25 mouse cellular contexts compared by ENCODE assay signal in the genomic region with DNA sequence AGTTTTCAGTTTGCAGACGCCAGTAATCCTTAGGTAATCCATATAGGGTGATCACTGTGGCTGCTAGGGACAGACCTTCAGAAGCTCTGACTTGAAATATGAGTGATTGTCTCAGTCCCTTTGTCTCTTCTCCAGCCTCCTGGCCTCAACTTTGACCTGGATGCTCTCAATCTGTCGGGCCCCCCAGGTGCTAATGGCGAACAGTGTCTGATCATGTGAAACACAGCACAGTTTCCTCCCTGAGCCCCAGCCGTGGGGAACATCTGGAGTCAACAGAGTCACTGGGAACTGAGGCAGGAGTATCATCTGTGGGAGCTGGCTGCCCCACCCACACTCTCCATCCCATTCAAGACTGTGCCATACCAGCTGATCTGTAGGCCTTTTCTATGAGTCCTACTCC. TPM values are rescaled to one million over a fixed set of nuclear protein-coding genes. Genes with fewer than 3 reads are reported as not detected.
DNase-seq lines count a peak whose midpoint lies in the region; ATAC-seq and TF ChIP-seq lines count a peak whose summit lies in the region.
"Had no signal": no experiment of that assay in that cellular context is flagged by ENCODE, and none has a peak within 500 bp of the region (broad histone marks: within the 10 kb centered on the region; RNA-seq: fewer than 3 reads in every experiment).

No protein-coding gene starts in this region.

- no peak overlapping the region for H3K4me3 ChIP-seq in intestine, embryonic 15.5 days (replicated peaks)
- no peak overlapping the region for H3K4me3 ChIP-seq in intestine, embryonic 16.5 days (ENCODE audit: low read length)
- H3K4me3 ChIP-seq in embryonic facial prominence, embryonic 14.5 days (ENCODE audit: low read depth, low read length): no peak overlapping the region
- H3K4me3 ChIP-seq in intestine, postnatal 0 days (ENCODE audit: low read depth, low read length): no peak overlapping the region
- H3K4me3 ChIP-seq in stomach, postnatal 0 days (ENCODE audit: low read depth, low read length): no peak overlapping the region
- H3K4me3 ChIP-seq: heart, embryonic 13.5 days; kidney, embryonic 15.5 days; midbrain, embryonic 13.5 days had no signal

- DNase-seq in embryonic facial prominence, embryonic 14.5 days (ENCODE audit: low spot score): no peak
- no peak for DNase-seq in stomach, postnatal 0 days (ENCODE audit: low spot score)
- no peak for DNase-seq in urinary bladder, adult 2 months (ENCODE audit: low spot score)
- DNase-seq: adrenal gland, adult 2 months; B cell, adult 2 months; cerebellum, adult 8-10 months; cerebellum, postnatal 25 days; kidney, adult 18-20 months; kidney, postnatal 25 days; left cerebral cortex, postnatal 4 days; lung, adult 2 months; right cerebral cortex, postnatal 14 days had no signal

- peaks cover 38% of the 10 kb centered on the region for H3K36me3 ChIP-seq in intestine, embryonic 15.5 days
- H3K36me3 ChIP-seq in intestine, embryonic 16.5 days (ENCODE audit: control insufficient read depth, insufficient read depth, low read length): peaks cover 37% of the 10 kb centered on the region
- peaks cover 74% of the 10 kb centered on the region for H3K36me3 ChIP-seq in embryonic facial prominence, embryonic 14.5 days (ENCODE audit: control insufficient read depth, insufficient read depth, low read length)
- peaks cover 62% of the 10 kb centered on the region for H3K36me3 ChIP-seq in intestine, postnatal 0 days (ENCODE audit: control insufficient read depth, insufficient read depth)
- H3K36me3 ChIP-seq in stomach, postnatal 0 days (ENCODE audit: control insufficient read depth, insufficient read depth, low read length): peaks cover 25% of the 10 kb centered on the region

- no peak for TF ChIP-seq EP300 in stomach, postnatal 0 days (optimal IDR thresholded peaks at IDR 0.05)

- TF ChIP-seq CTCF in intestine, postnatal 0 days (IDR thresholded peaks at IDR 0.05; ENCODE audit: low read depth): no peak
- TF ChIP-seq CTCF in stomach, postnatal 0 days (IDR thresholded peaks at IDR 0.05; ENCODE audit: low read depth): no peak

- no peak overlapping the region for H3K9ac ChIP-seq in intestine, embryonic 15.5 days
- no peak overlapping the region for H3K9ac ChIP-seq in intestine, embryonic 16.5 days (ENCODE audit: low read depth, low read length)
- no peak overlapping the region for H3K9ac ChIP-seq in embryonic facial prominence, embryonic 14.5 days (ENCODE audit: low read depth, low read length)
- no peak overlapping the region for H3K9ac ChIP-seq in intestine, postnatal 0 days (ENCODE audit: low read depth, low read length)
- no peak overlapping the region for H3K9ac ChIP-seq in stomach, postnatal 0 days (ENCODE audit: low read length)
- H3K9ac ChIP-seq: heart, embryonic 13.5 days; kidney, embryonic 15.5 days; liver, embryonic 14.5 days; midbrain, embryonic 13.5 days had no signal

- 87% methylated on average over 4 of the region's 4 CpGs for WGBS in intestine, embryonic 15.5 days
- 82% methylated on average over 4 of the region's 4 CpGs for WGBS in intestine, embryonic 16.5 days
- WGBS in embryonic facial prominence, embryonic 14.5 days: 66% methylated on average over 4 of the region's 4 CpGs
- 83% methylated on average over 4 of the region's 4 CpGs for WGBS in intestine, postnatal 0 days
- 76% methylated on average over 4 of the region's 4 CpGs for WGBS in stomach, postnatal 0 days

- H3K27me3 ChIP-seq in intestine, embryonic 15.5 days (replicated peaks): no peaks in the 10 kb centered on the region
- no peaks in the 10 kb centered on the region for H3K27me3 ChIP-seq in intestine, embryonic 16.5 days (replicated peaks; ENCODE audit: control insufficient read depth, insufficient read depth, low read length)
- H3K27me3 ChIP-seq in embryonic facial prominence, embryonic 14.5 days (replicated peaks; ENCODE audit: control insufficient read depth, insufficient read depth, low read length): no peaks in the 10 kb centered on the region
- no peaks in the 10 kb centered on the region for H3K27me3 ChIP-seq in intestine, postnatal 0 days (replicated peaks; ENCODE audit: control insufficient read depth, insufficient read depth, low read length)
- no peaks in the 10 kb centered on the region for H3K27me3 ChIP-seq in stomach, postnatal 0 days (ENCODE audit: control insufficient read depth, insufficient read depth, low read length)
- H3K27me3 ChIP-seq: CH12.LX; heart, embryonic 13.5 days; kidney, embryonic 15.5 days; midbrain, embryonic 13.5 days had no signal

- peak overlapping the region; percentile 15 for H3K27ac ChIP-seq in intestine, embryonic 15.5 days
- H3K27ac ChIP-seq in intestine, embryonic 16.5 days (ENCODE audit: low read length): no peak overlapping the region
- peak overlapping the region; percentile 44 for H3K27ac ChIP-seq in embryonic facial prominence, embryonic 14.5 days (replicated peaks; ENCODE audit: low read depth, low read length)
- 0 out of 2 replicates have a peak overlapping the region, but pooled peaks have one; percentile 1 for H3K27ac ChIP-seq in intestine, postnatal 0 days (ENCODE audit: low read depth, low read length)
- 0 out of 2 replicates have a peak overlapping the region, but pooled peaks have one; percentile 45 for H3K27ac ChIP-seq in stomach, postnatal 0 days (replicated peaks)
- H3K27ac ChIP-seq: heart, embryonic 13.5 days; kidney, embryonic 15.5 days; liver, embryonic 14.5 days; macrophage; midbrain, embryonic 13.5 days had no signal

- H3K4me2 ChIP-seq in intestine, embryonic 15.5 days (replicated peaks): no peak overlapping the region
- H3K4me2 ChIP-seq in intestine, embryonic 16.5 days (ENCODE audit: low read depth, low read length): no peak overlapping the region
- H3K4me2 ChIP-seq in embryonic facial prominence, embryonic 14.5 days (ENCODE audit: low read depth, low read length): no peak overlapping the region
- no peak overlapping the region for H3K4me2 ChIP-seq in intestine, postnatal 0 days (replicated peaks; ENCODE audit: low read depth)
- H3K4me2 ChIP-seq in stomach, postnatal 0 days (replicated peaks; ENCODE audit: low read depth): no peak overlapping the region
- H3K4me2 ChIP-seq: heart, embryonic 13.5 days; kidney, embryonic 15.5 days; midbrain, embryonic 13.5 days had no signal

- no peaks in the 10 kb centered on the region for H3K4me1 ChIP-seq in intestine, embryonic 15.5 days (replicated peaks)
- H3K4me1 ChIP-seq in intestine, embryonic 16.5 days (ENCODE audit: control insufficient read depth, insufficient read depth, low read length): 0 out of 2 replicates have a peak, but pooled peaks cover 3% of the 10 kb centered on the region
- H3K4me1 ChIP-seq in embryonic facial prominence, embryonic 14.5 days (ENCODE audit: control insufficient read depth, insufficient read depth, low read length): no peaks in the 10 kb centered on the region
- no peaks in the 10 kb centered on the region for H3K4me1 ChIP-seq in intestine, postnatal 0 days (replicated peaks; ENCODE audit: control insufficient read depth, insufficient read depth, low read length)
- H3K4me1 ChIP-seq in stomach, postnatal 0 days (replicated peaks; ENCODE audit: control insufficient read depth, insufficient read depth): no peaks in the 10 kb centered on the region
- H3K4me1 ChIP-seq: heart, embryonic 13.5 days; kidney, embryonic 15.5 days; midbrain, embryonic 13.5 days had no signal

- no peak for ATAC-seq in intestine, embryonic 15.5 days
- no peak for ATAC-seq in intestine, embryonic 16.5 days
- ATAC-seq in embryonic facial prominence, embryonic 14.5 days (ENCODE audit: low read depth): no peak
- ATAC-seq in intestine, postnatal 0 days: no peak
- ATAC-seq in stomach, postnatal 0 days (ENCODE audit: low FRiP score, low TSS enrichment): no peak
- ATAC-seq in inflammation-experienced regulatory T-cells, adult 6 months: no peak
- ATAC-seq: activated CD4-positive, CD25-positive, alpha-beta regulatory T cell, adult 4 months; forebrain, embryonic 14.5 days; hindbrain, embryonic 16.5 days; midbrain, embryonic 13.5 days had no signal

- no peaks in the 10 kb centered on the region for H3K9me3 ChIP-seq in intestine, embryonic 15.5 days
- no peaks in the 10 kb centered on the region for H3K9me3 ChIP-seq in intestine, embryonic 16.5 days (ENCODE audit: control insufficient read depth, low read length)
- H3K9me3 ChIP-seq in embryonic facial prominence, embryonic 14.5 days (ENCODE audit: control insufficient read depth, low read length): no peaks in the 10 kb centered on the region
- H3K9me3 ChIP-seq in intestine, postnatal 0 days (ENCODE audit: control insufficient read depth): no peaks in the 10 kb centered on the region
- no peaks in the 10 kb centered on the region for H3K9me3 ChIP-seq in stomach, postnatal 0 days (ENCODE audit: control insufficient read depth, low read length)
- H3K9me3 ChIP-seq: heart, embryonic 13.5 days; kidney, embryonic 15.5 days; midbrain, embryonic 13.5 days had no signal

RNA-seq across cellular contexts. Expression of gene Pex19, which starts 7.5 kb away (rescaled TPM):
- 143 and 144 TPM in 2 replicates for polyA plus RNA-seq in intestine, embryonic 15.5 days (2015; fragmentation: Nextera tagmentation; extraction: Ambion mirVana)
- 161 TPM in 2 replicates for polyA plus RNA-seq in intestine, embryonic 16.5 days (2015; fragmentation: Nextera tagmentation; extraction: Ambion mirVana)
- 130 and 148 TPM in 2 replicates for polyA plus RNA-seq in embryonic facial prominence, embryonic 14.5 days (2014; fragmentation: Nextera tagmentation; extraction: Ambion mirVana)
- 132 and 134 TPM in 2 replicates for polyA plus RNA-seq in intestine, postnatal 0 days (2015; fragmentation: Nextera tagmentation; extraction: Ambion mirVana)
- 82.9 and 92.0 TPM in 2 replicates for polyA plus RNA-seq in stomach, postnatal 0 days (2015; fragmentation: Nextera tagmentation; extraction: Ambion mirVana)
- 89.4 and 89.6 TPM in 2 replicates for polyA plus RNA-seq in urinary bladder, adult 2 months (2012; rRNA removed)
- polyA plus RNA-seq in inflammation-experienced regulatory T-cells, adult 6 months (2017; shearing (Covaris generic)): 10 to 100 TPM; 61.2 to 81.8 (median 78.3) TPM

RNA-seq across cellular contexts. Expression of gene Dcaf8, which starts 13.8 kb away (rescaled TPM):
- 98.2 and 101 TPM in 2 replicates for polyA plus RNA-seq in intestine, embryonic 15.5 days (2015; fragmentation: Nextera tagmentation; extraction: Ambion mirVana)
- 93.2 and 102 TPM in 2 replicates for polyA plus RNA-seq in intestine, embryonic 16.5 days (2015; fragmentation: Nextera tagmentation; extraction: Ambion mirVana)
- 102 and 119 TPM in 2 replicates for polyA plus RNA-seq in embryonic facial prominence, embryonic 14.5 days (2014; fragmentation: Nextera tagmentation; extraction: Ambion mirVana)
- 48.6 and 50.8 TPM in 2 replicates for polyA plus RNA-seq in intestine, postnatal 0 days (2015; fragmentation: Nextera tagmentation; extraction: Ambion mirVana)
- polyA plus RNA-seq in stomach, postnatal 0 days (2015; fragmentation: Nextera tagmentation; extraction: Ambion mirVana): 57.0 and 59.8 TPM in 2 replicates
- polyA plus RNA-seq in urinary bladder, adult 2 months (2012; rRNA removed): 115 and 118 TPM in 2 replicates
- polyA plus RNA-seq in inflammation-experienced regulatory T-cells, adult 6 months (2017; shearing (Covaris generic)): 10 to 100 TPM; 46.7 to 99.2 (median 78.4) TPM

RNA-seq across cellular contexts. Expression of gene Ncstn, which starts 51.5 kb away (rescaled TPM):
- 135 and 136 TPM in 2 replicates for polyA plus RNA-seq in intestine, embryonic 15.5 days (2015; fragmentation: Nextera tagmentation; extraction: Ambion mirVana)
- polyA plus RNA-seq in intestine, embryonic 16.5 days (2015; fragmentation: Nextera tagmentation; extraction: Ambion mirVana): 159 TPM in 2 replicates
- polyA plus RNA-seq in embryonic facial prominence, embryonic 14.5 days (2014; fragmentation: Nextera tagmentation; extraction: Ambion mirVana): 91.3 and 107 TPM in 2 replicates
- 110 and 115 TPM in 2 replicates for polyA plus RNA-seq in intestine, postnatal 0 days (2015; fragmentation: Nextera tagmentation; extraction: Ambion mirVana)
- 79.3 and 84.2 TPM in 2 replicates for polyA plus RNA-seq in stomach, postnatal 0 days (2015; fragmentation: Nextera tagmentation; extraction: Ambion mirVana)
- 94.8 and 100.0 TPM in 2 replicates for polyA plus RNA-seq in urinary bladder, adult 2 months (2012; rRNA removed)
- polyA plus RNA-seq in inflammation-experienced regulatory T-cells, adult 6 months (2017; shearing (Covaris generic)): 100 to 1,000 TPM in 2 of 3 experiments, 10 to 100 TPM in 1; 97.1 to 147 (median 109) TPM

RNA-seq across cellular contexts. Expression of gene Copa, which starts 51.7 kb away (rescaled TPM):
- polyA plus RNA-seq in intestine, embryonic 15.5 days (2015; fragmentation: Nextera tagmentation; extraction: Ambion mirVana): 201 and 203 TPM in 2 replicates
- 204 and 218 TPM in 2 replicates for polyA plus RNA-seq in intestine, embryonic 16.5 days (2015; fragmentation: Nextera tagmentation; extraction: Ambion mirVana)
- 227 and 230 TPM in 2 replicates for polyA plus RNA-seq in embryonic facial prominence, embryonic 14.5 days (2014; fragmentation: Nextera tagmentation; extraction: Ambion mirVana)
- polyA plus RNA-seq in intestine, postnatal 0 days (2015; fragmentation: Nextera tagmentation; extraction: Ambion mirVana): 133 and 139 TPM in 2 replicates
- 89.6 and 90.8 TPM in 2 replicates for polyA plus RNA-seq in stomach, postnatal 0 days (2015; fragmentation: Nextera tagmentation; extraction: Ambion mirVana)
- 84.9 and 135 TPM in 2 replicates for polyA plus RNA-seq in urinary bladder, adult 2 months (2012; rRNA removed)
- 100 to 1,000 TPM in 1 of 3 experiments, 10 to 100 TPM in 2; 94.5 to 111 (median 98.0) TPM for polyA plus RNA-seq in inflammation-experienced regulatory T-cells, adult 6 months (2017; shearing (Covaris generic))
